Mouse (Mus musculus): Measurements from ENCODE around the gene Lst1.

Lst1 gene

DNA sequence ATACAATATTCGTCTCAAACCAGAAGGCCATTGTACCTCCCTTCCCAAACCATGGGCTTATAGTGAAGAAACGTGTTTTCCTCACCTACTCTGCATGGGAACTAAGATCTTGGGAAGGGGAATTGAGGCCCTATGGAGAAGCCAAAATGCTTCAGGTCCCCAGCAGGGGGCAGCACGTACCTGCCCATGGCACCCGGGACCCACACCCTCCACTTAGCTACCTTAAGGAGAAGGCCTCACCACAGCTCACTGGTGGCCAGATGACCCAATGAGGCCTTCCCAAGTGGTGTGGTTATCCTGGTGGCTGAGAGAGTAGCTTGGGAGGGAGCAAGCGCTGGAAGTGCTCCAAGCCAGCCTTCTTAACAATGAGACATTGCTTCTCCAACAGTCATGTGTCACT lies 9.7 kb downstream of the Lst1 start:
- DNase-seq, result peak; percentile 79

DNA sequence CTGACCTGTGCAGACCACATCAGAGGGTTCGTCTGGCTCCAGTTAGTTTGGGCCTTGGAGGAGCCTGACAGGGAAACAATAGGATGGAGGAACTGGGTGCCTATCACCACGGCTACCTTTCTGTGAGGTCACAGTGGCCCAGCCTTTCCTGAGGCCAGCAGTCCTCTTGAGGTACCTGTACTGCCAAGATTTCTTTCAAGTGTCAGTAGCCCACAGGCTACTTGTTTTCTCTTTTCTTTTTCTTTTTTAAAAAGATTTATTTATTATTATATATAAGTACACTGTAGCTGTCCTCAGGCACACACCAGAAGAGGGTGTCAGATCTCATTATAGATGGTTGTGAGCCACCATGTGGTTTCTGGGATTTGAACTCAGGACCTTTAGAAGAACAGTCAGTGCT lies 12.3 kb downstream of the Lst1 start, which contains the start of gene Aif1:
TSS of gene Aif1 (minus strand) at position 101 of the 400 bp plus-strand sequence.
- no peak for DNase-seq

DNA sequence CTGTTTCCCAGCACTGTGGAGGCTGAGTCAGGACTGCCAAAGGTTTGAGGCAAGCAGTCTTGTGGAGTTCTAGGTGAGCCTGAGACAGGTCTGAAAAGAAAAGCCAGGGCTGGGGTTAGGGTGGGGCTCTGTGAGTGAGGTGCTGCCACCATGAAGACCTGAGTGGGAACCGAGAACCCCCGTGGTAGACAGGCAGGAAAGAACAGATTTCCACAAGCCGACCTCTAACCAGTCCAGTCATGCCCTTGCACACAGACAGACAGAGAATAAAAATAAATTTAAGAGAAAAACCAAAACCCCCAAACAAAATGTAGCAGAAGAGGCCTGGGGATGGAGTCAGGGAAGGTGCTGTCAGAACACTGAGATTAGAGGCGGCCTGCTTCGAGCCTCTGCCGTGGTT lies 12.9 kb downstream of the Lst1 start:
- no peak for DNase-seq

DNA sequence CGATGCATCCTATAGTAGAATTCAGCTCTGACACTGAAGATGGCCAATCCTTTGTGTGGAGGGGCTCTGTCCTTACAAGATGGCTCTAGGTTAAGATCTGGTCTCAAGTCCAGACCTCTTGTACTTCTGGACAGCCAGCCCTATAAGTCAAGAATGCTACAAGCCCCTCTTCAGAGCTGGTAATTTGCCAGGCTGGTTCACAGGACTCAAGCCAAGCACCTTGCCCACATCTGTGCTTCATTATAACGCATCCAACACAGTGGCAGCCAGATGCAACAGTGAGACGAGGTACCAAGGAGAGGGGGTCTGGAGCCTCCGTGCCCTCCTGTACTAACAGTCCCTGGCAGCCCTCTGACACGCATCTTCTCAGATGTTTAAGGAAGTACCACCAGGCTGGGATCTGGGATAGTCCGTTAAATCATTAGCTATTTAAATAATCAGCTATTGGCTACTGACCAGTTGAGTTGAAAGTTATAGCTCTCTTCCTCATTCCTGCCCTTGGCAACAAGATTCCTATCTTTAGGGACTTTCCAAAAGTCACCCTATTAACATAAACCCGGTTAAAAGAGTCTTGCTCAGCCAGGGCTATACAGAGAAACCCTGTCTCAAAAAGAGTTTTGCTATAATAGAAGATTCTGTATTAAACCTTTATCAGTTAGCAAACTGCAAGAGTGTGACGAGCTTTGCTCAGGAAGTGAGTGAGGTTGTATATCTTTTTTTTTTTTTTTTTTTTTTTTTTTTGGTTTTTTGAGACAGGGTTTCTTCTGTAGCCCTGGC lies 13.8 kb downstream of the Lst1 start:
- DNase-seq, result no peak

DNA sequence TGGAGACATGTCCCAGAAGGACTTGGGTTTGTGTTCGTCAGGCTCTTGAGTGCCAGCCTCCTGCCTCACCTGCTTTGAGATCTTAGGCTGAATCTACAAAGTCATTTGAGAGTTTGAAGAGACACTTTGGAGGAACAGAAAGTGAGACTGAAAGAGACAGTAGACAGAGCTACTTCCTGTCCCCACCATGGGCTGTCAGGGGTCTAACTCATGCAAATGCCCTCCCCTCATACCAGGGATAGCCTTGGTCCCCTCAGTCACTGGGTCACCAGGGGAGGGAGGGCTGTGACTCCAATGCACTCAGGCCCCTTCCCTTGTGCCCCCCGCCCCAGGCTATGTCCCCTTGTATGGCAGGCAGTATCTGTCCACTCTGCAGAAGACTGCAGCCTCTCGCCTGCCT lies 14.9 kb downstream of the Lst1 start:
- no peak for DNase-seq

DNA sequence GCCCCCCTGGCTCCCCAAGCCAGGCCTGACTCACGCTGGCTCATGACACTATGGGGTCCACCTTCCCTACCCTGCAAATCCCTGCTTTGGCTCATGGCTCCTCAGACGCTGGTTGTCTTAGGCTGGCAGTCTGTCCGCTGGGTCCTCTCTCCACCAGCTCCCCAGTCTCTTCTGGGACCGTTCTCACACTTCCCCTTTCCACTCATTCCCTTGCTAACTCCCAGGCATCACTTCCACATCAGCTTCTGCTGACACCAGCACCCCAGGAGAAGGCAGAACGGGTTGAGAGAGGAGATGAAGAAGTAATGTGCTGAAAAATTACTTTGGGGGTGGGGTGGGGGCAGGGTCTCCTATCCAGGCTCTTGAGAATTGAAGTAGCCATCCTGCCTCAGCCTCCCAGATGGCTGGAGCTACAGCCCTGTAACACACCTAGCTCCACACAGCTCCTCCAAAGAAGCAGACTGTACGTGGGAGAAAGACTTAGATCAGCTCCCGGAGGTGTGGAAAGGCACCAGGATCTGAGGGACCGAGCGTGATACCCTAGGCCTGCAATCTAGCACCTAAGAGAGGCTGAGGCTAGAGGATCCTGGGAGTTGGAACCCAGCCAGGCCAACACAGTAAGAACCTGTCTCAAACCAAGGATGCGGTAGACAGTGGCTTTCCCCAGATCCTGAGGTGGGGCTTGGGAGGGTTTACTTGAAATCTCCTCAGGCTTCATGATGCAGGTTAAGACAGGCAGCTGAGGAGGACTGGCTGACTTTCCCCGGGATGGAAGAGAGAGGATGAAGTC lies 15.6 kb downstream of the Lst1 start:
- DNase-seq, result no peak

DNA sequence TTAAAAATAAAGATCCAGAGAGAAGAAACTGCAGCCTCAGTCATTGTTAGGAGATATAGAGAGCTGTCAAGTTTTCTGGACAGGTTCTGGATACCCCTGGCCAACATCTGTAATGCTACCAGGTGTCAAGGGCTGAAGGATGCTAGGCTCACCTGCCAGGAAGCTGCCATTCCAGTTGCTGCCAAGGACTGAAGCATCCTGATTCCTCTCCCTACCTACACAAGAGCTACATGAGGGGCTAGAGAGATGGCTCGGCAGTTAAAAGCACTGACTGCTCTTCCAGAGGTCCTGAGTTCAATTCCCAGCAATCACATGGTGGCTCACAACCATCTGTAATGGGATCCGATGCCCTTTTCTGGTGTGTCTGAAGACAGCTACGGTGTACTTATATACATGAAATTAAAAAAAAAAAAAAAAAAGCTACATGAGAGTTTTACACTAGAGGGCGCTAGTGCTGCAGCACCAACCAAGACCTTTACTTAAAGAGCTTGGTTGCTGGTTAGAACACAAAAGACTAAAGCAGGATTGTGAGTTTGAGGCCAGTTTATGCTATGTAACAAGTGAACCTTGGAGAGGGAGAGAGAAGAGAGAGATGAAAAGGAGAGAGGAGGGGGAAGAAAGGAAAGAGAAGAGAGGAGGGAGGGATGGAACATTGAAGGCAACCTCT lies 19.6 kb downstream of the Lst1 start:
- no peak for DNase-seq

DNA sequence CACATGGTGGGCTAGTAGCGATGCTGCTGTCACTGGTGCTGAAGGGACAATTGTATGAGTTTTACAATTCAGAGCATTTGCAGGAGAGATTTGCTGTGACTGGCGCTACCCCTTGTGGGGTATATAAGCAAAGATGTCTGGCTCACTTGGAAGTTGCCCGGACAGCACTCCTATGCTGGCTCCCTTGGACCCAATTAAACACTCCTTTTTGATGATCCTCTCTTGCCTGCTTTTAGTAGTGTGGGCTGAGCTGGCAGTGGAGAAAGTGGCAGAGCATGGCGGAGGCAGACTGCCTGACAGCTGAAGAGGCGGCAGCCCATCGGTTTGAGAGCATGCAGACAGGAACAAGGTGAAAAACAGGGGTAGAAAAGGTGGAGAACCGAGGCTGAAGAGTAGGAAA lies 20.4 kb downstream of the Lst1 start:
- no peak for DNase-seq

DNA sequence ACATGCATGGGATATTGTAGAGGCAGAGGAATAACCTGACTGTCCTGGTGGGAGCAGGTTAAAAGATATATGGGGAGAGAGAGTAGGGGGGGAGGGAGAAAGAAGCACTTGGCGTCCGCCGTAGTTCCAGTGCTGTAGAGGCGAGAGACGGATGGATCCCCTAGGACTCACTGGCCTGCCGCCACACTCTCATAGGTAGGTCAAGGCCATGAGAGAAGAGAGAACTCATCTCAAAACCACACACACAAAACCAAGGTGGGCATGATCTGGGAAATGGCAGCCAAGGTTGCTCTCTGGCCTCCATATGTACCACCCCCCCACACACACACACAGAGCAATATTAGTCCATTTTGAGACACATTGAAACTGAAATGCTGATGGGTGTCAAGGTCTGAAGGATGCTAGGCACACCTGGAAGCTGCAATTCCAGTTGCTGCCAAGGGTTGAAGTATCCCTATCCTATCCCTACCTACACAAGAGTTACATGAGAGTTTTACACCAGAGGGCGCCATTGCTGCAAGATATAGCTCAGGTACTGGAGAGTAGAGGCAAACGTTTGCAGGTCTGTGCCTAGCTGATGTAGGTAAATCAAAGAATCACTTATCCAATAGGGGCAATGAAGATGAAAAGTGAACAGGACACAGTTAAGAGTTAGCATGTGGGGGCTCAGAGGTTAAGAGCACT lies 21.7 kb downstream of the Lst1 start:
- DNase-seq, result peak; percentile 83

DNA sequence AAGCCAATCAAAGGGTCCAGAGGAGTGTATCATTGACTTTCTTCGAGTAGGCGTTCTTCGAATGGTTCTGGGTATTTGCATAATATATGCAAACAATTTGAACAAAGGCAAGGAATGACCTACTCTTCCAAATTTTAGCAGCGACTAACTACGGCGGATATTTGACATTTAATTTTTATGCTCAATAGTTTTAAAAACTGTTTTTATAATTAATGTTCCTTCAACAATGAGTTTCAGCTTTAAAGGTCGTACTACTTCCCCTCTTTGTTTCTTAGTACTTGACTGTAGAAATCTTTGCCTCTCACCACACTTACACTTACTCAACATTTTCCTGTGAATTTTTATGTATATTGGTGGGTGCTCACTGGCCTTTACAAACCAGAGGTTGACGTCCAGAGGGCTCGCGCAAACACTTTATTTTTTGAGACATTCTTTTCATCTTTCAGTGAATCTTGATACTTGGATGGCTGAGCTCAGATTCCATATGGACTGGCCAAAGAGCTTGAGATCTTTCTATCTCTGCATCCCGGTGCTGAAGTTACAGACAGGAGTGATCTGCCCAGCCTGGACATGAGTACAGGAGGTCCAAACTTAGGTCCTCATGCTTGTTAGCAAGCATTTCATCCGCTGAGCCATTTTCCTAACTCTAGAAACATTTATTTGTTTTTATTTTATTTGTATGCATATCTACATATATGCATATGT lies 22.6 kb downstream of the Lst1 start:
- DNase-seq, result no peak

DNA sequence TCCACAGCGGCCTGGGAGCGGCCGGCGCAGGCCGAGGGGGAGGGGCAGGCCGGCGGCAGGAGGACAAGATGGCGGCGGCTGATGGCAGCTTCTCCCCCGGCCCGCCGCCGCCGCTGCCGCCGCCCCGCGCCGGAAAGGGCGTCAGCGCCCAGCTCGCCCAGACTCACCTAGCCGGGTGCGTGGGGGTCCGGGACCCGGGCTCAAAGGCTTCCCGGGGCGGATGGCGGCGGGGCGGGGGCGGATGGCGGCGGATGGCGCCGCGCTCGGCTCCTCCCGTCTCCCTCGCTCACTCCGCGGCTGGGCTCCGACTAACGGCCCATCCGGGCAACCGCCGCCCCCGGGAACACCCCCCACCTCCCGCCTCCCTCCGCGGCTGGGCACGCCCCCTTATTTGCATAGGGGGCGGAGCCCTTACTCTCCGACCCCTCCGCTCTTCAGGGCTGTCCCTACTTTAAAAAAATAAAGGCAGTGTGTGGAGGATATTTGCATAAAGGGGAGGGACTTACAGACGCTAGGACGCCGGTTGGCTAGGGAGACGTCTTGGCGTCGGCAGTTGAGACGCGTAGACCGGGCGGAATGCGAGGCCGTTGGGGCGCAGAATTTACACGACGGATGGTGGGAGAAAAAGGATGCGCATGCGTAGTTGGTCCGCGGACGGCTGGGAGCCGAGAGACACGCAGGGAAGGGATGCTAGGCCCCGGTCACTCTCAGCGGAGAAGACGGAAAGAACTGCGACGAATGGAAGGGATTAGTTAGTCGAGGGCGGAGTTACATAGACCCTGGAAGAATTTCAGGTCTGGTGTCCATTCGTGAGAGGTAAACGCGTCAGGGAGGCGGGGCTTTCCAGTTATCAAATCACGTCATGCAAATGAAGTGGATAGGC lies 23.4 kb downstream of the Lst1 start, which contains the start of gene Prrc2a:
TSS of gene Prrc2a (minus strand) at position 330 of the 883 bp plus-strand sequence.
- DNase-seq, result peak; percentile 99

DNA sequence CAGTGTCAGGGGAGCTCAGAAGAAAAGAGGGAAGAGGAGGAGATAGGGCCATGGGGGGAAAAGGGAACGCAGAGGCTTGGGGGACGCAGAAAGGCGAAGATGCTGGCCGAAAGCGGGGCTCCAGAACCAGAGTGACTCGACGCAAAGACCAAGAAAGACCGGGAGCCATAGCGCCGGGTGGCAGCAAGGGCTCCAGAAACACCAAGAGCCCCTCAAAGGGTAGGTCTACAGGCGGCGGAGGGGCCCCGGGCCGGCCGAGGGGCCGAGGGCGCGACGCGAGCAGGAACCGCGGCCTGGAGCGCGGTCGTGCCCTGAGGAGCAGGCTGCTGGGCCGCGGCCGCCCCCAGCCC lies 24.0 kb downstream of the Lst1 start:
- DNase-seq, result no peak

DNA sequence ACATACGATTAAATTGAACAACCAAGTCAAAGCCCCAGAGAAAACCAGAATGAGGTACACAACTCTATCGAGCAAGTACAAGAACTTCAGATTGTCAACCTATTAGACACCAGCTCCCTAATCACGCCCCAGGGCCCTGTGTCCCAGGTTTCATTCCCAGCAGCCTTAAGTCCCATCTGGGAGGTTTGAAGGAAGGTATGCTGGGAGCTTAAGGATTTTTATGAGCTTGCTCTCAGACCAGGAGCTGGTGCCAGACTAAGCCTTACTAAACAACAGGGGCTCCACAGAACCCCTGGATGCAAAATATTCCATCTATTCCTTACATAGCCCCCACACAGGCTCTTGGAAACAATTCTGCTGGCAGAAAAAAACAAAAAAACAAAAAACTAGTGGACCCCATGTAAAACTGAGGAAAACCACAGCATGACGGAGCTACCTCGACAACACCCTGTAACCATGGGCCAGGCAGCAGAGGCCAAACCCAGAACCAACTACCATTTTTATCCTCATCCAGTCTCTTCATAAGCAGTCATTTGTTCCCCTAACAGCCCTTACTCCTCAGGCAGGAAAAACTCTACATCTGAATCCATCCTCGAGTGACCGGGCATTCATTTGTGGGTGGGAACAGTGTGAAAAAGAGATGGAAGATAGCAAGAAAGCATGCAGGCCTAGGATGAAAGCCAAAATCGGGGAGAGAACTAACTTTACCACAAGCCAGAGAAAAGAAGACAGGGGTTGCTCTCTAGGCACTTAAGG lies 24.7 kb downstream of the Lst1 start:
- no peak for DNase-seq

DNA sequence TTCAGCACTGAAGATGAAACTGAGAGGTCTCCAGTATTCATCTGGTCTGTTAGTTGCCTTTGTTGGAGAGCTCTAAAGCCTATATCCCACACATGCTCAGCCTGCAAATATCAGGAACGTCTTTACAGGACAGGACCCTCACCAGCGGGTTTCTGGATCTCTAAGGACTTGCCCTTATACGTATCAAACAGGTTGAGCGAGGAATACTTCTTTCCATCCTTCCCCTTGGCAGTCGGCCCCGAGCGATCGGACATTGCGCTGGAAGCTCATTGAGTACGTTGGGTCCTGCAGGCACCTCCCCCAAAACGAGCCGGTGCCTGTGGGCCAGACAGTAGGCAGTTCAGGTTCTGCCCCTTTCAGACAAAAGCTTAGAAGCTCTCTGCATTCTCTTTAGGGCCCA lies 25.5 kb downstream of the Lst1 start:
- peak; percentile 54 for DNase-seq

DNA sequence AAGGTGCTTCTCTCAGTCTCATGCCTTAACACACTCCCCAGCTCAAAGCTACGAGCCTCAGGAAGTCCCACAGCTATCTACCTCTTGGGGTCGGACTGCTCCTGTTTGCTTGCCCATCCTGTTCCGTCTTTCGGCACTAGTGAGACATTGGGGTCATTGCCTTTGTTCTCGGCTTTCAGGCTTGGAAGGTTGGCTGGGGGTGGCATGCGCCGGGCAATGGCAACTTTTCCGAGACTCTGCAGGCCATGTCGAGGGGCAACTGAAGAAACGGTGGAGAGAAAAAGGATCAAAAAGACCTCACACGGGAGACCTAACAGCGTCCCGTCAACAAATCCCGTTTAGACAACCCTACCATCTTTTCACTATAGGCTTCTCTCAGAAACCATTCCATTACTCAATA lies 26.1 kb downstream of the Lst1 start:
- no peak for DNase-seq

DNA sequence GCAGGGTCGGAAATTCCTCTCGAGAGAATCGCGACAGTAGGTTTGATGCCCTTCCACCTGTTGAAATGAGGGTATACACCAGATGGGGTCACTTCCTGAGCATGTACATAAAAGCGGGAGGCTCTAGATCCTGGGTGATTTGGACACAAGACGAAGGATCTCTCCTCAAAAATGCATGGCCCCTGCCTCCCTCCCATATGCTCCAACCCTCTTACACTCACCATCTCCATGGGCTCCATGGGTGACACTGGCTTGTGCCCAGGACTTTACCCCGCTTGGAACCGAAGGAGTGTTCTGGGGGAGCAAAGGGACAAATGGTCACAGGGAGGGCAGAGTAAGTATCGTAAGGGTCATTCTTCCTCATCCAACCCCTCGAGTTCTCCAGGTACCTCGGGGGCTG lies 26.8 kb downstream of the Lst1 start:
- no peak for DNase-seq

DNA sequence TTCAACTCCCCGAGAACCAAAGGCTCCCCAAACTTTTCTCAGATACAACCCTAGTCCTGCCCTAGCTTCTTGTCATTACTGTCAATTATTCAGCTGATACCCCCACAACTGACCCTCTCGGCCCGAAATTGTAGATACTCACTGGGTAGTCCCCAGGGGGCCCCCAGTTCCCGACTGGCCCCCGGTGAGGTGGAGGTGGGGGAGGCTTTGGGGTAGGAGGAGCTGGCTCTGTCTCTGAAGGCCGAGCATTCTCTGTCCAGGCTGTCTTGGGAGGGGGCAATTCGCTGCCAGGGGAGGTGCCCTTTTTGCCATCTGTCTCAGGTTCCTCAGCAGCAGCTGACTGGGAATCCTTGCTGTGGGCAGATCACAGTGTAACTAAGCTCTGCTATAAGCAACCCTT lies 28.6 kb downstream of the Lst1 start:
- no peak for DNase-seq

DNA sequence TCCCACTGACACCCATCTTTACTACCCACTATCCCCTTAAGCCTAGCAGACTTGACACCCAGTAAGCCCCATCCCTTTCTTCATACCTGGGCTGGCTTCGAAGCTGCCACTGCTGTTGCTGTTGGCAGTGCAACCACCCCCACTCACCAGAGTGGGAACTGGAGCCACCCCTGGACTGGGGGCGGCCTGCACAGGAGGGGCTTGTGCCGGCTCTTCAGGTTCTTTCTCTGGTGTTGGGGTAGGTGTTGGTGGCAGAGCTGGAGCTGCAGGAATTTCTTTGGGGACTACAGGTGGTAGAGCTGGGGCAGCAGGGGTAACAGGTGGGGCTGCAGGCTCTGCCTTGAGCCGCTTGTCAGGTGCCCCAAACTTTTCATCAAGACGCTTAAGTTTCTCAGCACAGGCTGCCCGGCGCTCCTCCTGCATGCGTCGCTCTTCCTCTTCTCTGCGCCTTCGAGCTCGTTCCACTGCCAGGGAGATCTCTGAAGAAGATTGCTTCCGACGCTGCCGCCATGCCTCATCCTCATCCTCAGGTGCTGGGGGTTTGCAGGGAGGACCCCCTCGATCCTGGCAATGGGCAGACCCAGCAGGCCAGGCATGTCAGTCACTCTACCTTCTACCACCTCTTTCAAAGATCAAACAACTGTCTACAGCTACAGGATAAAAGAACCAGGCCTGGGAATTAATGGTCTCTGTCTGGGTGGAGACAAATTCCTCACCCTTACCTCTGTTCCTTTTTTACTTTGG lies 29.2 kb downstream of the Lst1 start:
- DNase-seq, result no peak

DNA sequence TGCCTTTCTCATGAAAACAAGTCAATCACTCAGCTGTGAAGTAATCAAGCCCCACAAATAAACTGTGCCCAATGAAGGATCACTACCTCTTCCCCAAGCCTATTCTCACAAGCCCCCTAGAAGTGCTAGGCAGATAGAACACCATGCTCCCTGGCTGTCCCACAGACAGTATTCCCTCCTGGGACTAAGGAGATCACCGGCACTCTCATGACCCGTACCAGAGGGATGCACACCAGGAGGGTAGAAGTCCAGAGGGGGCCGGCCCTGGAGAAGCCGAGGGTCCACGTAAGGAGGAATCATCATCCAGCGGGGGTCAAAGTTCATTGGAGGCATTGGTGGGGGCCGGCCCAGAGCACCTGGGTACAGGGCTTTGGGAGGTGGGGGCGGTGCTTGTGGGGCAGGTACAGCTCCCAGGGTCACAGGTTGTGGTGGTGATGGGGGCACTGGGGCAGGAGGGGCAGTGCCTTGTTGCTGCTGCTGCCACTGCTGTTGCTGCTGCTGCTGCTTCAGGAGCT lies 30.5 kb downstream of the Lst1 start:
- DNase-seq, result no peak

DNA sequence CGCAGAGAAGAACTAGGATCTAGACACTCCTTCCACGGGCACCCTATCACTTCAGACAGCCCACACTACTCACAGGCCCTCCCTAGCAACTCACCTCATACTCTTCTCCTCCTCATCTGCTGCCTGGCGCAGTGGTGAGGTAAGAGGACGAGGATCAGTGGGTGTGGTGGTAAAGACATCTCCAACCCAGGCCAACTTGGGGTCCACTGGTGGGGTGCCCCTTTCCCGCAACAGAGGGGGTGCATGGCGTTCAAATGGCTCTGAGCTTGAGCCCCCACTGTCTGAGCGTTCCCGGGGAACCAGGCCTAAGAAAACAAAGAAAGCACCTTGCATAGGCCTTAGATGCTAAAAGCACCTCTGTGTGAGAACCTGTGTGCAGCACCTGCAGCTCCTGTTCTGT lies 31.0 kb downstream of the Lst1 start:
- no peak for DNase-seq
